Mouse (Mus musculus) regulatory T cell (primary cell): ENCODE data around the gene Zfp775.

Experiments used
- in situ Hi-C: fragments of 300-600 bp; cut with MboI, MseI; formaldehyde crosslinking; loops from one replicate; pipeline ENCODE4 v1.15.1; 2025; ENCODE audit warnings: high pct_unique_total_duplicates

Zfp775 gene

GRCm38 (mm10) chr6:48628377-48628776, 26.5 kb downstream of the Zfp775 start:
- in situ Hi-C loops: loop anchor here (10.0 kb wide), 1 partner anchor 306 kb away; no protein-coding TSS in a partner anchor

- in situ Hi-C loops: loop anchor here (10.0 kb wide), 1 partner anchor 306 kb away; no protein-coding TSS in a partner anchor
Observed at GRCm38 (mm10) chr6:48628808-48629660, 27.2 kb downstream of the Zfp775 start.

DNA sequence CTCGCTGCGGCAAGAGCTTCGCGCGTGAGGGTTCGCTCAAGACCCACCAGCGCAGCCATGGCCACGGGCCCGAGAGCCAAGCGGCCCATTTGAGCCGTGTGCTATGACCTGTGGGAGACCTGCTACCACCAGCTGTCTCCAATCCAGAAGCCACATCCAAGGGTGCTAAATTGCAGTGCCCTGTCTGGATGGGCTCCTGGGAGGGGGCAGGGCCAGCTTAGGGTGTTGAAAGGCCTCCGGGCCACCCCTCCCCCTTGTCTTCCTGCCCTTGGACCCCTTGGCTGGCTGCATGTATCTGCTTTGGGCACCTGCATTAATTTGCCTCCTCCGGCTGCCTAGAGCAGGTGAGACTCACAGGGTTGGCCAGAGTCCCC, 27.8 kb downstream of the Zfp775 start:
- in situ Hi-C loops: loop anchor here (5.0 to 10.0 kb wide), 3 partner anchors 42 to 445 kb away; partner anchors contain the start of gene Gm45021

DNA sequence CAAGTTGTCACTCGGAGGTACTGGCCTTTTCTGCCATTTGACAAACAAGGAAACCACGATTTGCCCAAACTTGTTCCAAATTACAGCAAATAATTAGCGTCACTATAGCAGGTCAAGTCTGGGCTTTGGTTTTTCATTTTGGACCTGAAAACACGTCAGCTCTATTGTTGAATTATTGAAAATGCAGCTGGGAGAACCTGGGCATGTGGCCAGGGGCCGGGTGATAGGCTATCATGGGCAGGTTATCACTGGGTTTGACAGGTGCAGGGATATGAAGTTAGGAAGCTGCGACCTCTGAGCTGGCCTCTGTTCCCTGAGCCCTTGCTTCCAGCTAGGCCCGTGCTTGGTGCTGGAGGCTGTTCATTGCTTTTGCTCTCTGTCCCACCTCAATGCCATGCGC, 29.0 kb downstream of the Zfp775 start:
- in situ Hi-C loops: loop anchor here (5.0 to 10.0 kb wide), 2 partner anchors 44 to 446 kb away; partner anchors contain the start of gene Gm45021

- in situ Hi-C loops: loop anchor here (5.0 to 10.0 kb wide), 2 partner anchors 98 to 450 kb away; partner anchors contain the start of gene Atp6v0e2
Observed at GRCm38 (mm10) chr6:48635105-48635504, 33.2 kb downstream of the Zfp775 start.

DNA sequence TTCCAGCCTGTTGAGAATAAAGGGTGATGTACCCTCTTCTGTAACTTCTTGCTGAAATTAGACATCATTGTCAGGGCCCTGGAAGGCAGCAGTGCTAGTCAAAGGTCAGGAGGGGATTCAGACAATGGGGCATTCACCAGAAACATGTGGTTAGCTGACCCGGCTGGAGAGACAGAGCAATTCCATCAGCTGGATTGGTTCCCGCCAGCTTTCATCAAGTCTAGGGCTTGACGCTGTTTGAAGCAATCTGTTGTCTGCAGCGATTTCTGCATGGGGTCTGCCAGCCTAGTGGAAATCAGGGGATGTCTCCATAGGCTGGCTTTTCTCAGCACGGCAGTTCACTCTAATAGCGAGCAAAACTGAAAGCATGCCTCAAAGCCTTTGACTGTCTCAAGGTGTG, 34.7 kb downstream of the Zfp775 start:
- in situ Hi-C loops: loop anchor here (5.0 to 10.0 kb wide), 2 partner anchors 99 to 452 kb away; partner anchors contain the start of gene Atp6v0e2

- in situ Hi-C loops: loop anchor here (5.0 to 10.0 kb wide), 2 partner anchors 101 to 453 kb away; partner anchors contain the start of gene Atp6v0e2
Observed at GRCm38 (mm10) chr6:48637811-48638500, 36.1 kb downstream of the Zfp775 start.

DNA sequence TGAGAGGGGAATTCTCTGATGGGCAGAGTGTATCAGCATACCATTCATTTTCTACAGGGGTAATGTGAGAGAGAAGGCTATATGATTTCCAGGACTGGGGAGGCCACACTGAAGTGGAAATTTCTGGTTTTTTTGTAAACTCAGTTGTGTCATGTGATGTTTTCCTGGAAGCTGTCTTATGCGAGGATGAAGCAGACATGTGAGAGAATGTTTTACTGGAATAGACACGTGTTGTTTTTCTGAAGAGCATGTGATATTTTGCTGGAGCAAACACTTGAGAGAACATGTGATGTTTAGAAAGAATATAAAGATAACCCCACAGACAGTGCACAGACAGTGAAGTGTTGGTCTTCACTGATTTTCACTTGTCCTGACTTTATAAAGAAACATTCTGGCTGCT, 36.7 kb downstream of the Zfp775 start:
- in situ Hi-C loops: loop anchor here (5.0 to 10.0 kb wide), 2 partner anchors 101 to 454 kb away; partner anchors contain the start of gene Atp6v0e2

- in situ Hi-C loops: loop anchor here (10.0 kb wide), 1 partner anchor 1913 kb away; no protein-coding TSS in a partner anchor
Observed at GRCm38 (mm10) chr6:48641391-48641790, 39.5 kb downstream of the Zfp775 start.

DNA sequence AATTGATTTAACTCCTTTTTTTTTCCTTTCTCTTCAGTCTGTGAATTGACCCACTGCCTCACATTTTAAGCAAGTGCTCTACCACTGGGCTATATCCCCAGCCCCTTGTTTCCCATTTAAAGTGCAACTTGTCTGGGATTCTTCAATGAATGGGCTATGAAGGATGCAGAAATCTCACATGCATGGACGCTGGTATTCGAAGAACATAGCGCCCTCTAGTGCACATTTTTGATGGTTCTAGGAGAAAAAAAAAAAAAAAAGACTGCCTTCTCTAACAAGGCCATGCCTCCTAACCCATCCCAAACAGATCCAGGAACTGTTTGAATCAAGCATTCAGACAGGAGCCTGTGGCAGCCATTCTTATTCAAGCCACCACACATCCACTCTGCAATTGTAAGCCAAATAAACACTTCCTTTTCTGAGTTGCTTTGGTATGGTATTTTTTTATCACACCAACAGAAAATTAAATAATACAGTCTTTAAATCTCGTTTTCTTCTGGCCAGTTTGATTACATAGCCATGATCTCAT, 41.0 kb downstream of the Zfp775 start:
- in situ Hi-C loops: loop anchor here (10.0 kb wide), 1 partner anchor 1912 kb away; no protein-coding TSS in a partner anchor

GRCm38 (mm10) chr6:48645660-48646308, 43.9 kb downstream of the Zfp775 start:
- in situ Hi-C loops: loop anchor here (5.0 to 10.0 kb wide), 4 partner anchors 37 to 1909 kb away; partner anchors contain the start of genes Gimap3, Gimap4 and Gimap6

- in situ Hi-C loops: loop anchor here (5.0 to 10.0 kb wide), 4 partner anchors 36 to 1909 kb away; partner anchors contain the start of genes Gimap3, Gimap4 and Gimap6
Observed at GRCm38 (mm10) chr6:48646309-48646690, 44.4 kb downstream of the Zfp775 start.

DNA sequence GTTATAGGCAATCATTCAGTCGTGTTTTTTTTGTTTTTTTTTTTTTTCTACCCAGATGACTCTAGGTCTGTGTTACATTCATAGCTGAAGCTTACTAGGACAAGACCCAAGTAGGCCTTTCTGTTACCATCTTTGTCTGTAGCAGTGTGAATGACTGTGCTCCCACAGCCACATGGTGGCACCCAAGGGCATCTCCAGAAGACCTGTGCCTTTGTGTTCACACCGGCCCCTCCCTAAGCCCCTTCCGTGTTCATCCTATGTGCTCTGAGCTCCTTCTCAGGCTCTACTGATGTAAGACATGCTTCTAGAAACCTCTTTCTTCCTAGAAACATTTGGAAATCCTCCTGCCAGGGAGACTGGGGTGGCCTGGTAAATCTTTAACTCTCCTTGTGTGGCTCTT, 45.1 kb downstream of the Zfp775 start, which contains the start of gene Gimap8:
TSS of gene Gimap8 (plus strand) at position 240 of the 400 bp plus-strand sequence.
- in situ Hi-C loops: loop anchor here (5.0 to 10.0 kb wide), 4 partner anchors 35 to 1908 kb away; partner anchors contain the start of genes Gimap3, Gimap4 and Gimap6

- in situ Hi-C loops: loop anchor here (5.0 to 10.0 kb wide), 4 partner anchors 35 to 1907 kb away; partner anchors contain the start of genes Gimap3, Gimap4 and Gimap6
Observed at GRCm38 (mm10) chr6:48647611-48648010, 45.7 kb downstream of the Zfp775 start.

DNA sequence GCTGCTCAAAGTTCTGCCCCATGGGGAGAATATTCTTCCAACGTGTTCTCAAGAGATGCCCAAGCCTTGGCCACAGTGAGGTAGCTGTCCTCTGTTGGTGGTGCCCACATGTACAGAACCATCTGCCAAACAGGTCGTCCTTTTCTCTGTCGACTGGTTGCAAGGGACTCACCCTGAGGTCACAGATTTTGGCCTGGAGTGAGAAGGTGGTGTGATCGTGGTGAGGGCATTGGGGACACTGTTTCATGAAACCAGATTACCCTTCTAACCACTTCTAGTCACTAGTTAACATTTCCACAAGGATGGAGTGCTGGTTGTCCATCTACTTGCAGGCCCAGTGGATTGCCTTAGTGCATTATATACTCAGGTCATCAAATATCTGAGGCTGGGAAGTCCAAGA, 46.9 kb downstream of the Zfp775 start:
- in situ Hi-C loops: loop anchor here (5.0 to 10.0 kb wide), 4 partner anchors 34 to 1906 kb away; partner anchors contain the start of genes Gimap3, Gimap4 and Gimap6

GRCm38 (mm10) chr6:48650041-48650440, 48.2 kb downstream of the Zfp775 start:
- in situ Hi-C loops: no loop called here

- in situ Hi-C loops: no loop called here
Observed at GRCm38 (mm10) chr6:48658721-48659120, 56.9 kb downstream of the Zfp775 start.

- in situ Hi-C loops: no loop called here
Observed at GRCm38 (mm10) chr6:48664750-48665149, 62.9 kb downstream of the Zfp775 start.

- in situ Hi-C loops: no loop called here
Observed at GRCm38 (mm10) chr6:48665471-48665870, 63.6 kb downstream of the Zfp775 start.

DNA sequence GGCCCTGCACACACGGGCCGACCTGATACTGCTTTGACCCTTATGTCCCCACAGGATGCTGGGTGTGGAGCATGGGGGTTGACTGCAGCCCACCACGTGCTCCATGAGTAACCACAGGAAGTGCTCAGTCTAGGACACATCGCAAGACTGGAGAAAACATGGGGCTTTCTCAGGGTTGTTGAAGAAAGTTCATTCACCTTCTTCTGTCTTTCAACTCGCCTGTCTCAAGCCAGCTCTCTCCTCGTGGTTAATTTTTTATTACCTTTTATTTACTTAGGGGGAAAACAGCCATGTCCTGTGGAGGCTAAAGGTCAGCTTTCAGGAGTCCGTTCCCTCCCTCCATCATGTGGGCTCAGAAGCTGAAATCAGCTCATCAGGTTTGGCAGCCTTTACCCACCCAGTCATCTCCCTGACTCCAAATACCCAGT, 64.3 kb downstream of the Zfp775 start:
- in situ Hi-C loops: no loop called here
